Mouse (Mus musculus): ENCODE results near the gene Olfr1255. TPM values are rescaled to one million over a fixed set of nuclear protein-coding genes. Genes with fewer than 3 reads are reported as not detected.

Gene Olfr1255
- not detected in 2 replicates for polyA plus RNA-seq (2012; ENCODE audit: low replicate concordance)

GRCm38 (mm10) chr2:89811751-89812150 lies at the start of gene Olfr1255:
Gene Olfr1255, plus strand, starts transcription at chr2:89812051.

GRCm38 (mm10) chr2:89793519-89793918 lies 18.3 kb upstream of the Olfr1255 start, which contains the start of gene Olfr1254:
Gene Olfr1254, minus strand, starts transcription at chr2:89793619.

GRCm38 (mm10) chr2:89841455-89841854 lies 29.6 kb downstream of the Olfr1255 start, which contains the start of gene Olfr1256:
Gene Olfr1256, minus strand, starts transcription at chr2:89841555.

GRCm38 (mm10) chr2:89848105-89848504 lies 36.3 kb downstream of the Olfr1255 start, which contains the start of gene Olfr48:
Gene Olfr48, minus strand, starts transcription at chr2:89848205.

Other genes starting within 250 kb of the Olfr1255 start
- gene Olfr1245, start 233.6 kb upstream of the Olfr1255 start, polyA plus RNA-seq (2012; ENCODE audit: low replicate concordance), result not detected in 2 replicates
- not detected in 2 replicates for gene Olfr1246, start 218.9 kb upstream of the Olfr1255 start, polyA plus RNA-seq (2012; ENCODE audit: low replicate concordance)
- not detected in 2 replicates for gene Olfr1247, start 197.9 kb upstream of the Olfr1255 start, polyA plus RNA-seq (2012; ENCODE audit: low replicate concordance)
- gene Olfr1248, start 193.8 kb upstream of the Olfr1255 start, polyA plus RNA-seq (2012; ENCODE audit: low replicate concordance), result not detected in 2 replicates
- not detected in 2 replicates for gene Olfr1249, start 177.1 kb upstream of the Olfr1255 start, polyA plus RNA-seq (2012; ENCODE audit: low replicate concordance)
- gene Olfr1250, start 150.6 kb upstream of the Olfr1255 start, polyA plus RNA-seq (2012; ENCODE audit: low replicate concordance), result not detected in 2 replicates
- gene Olfr1251, start 140.1 kb upstream of the Olfr1255 start, polyA plus RNA-seq (2012; ENCODE audit: low replicate concordance), result not detected in 2 replicates
- not detected in 2 replicates for gene Olfr1252, start 87.0 kb upstream of the Olfr1255 start, polyA plus RNA-seq (2012; ENCODE audit: low replicate concordance)
- gene Olfr1253, start 55.0 kb upstream of the Olfr1255 start, polyA plus RNA-seq (2012; ENCODE audit: low replicate concordance), result 0.05 TPM in 1 of 2 replicates, not detected in the other
- not detected in 2 replicates for gene Olfr1254, start 18.4 kb upstream of the Olfr1255 start, polyA plus RNA-seq (2012; ENCODE audit: low replicate concordance)
- not detected in 2 replicates for gene Olfr1256, start 29.5 kb downstream of the Olfr1255 start, polyA plus RNA-seq (2012; ENCODE audit: low replicate concordance)
- not detected in 2 replicates for gene Olfr48, start 36.2 kb downstream of the Olfr1255 start, polyA plus RNA-seq (2012; ENCODE audit: low replicate concordance)
- not detected in 2 replicates for gene Olfr1257, start 66.4 kb downstream of the Olfr1255 start, polyA plus RNA-seq (2012; ENCODE audit: low replicate concordance)
- gene Olfr1258, start 115.3 kb downstream of the Olfr1255 start, polyA plus RNA-seq (2012; ENCODE audit: low replicate concordance), result not detected in 2 replicates
- not detected in 2 replicates for gene Olfr1259, start 136.6 kb downstream of the Olfr1255 start, polyA plus RNA-seq (2012; ENCODE audit: low replicate concordance)
- not detected in 2 replicates for gene Olfr1260, start 162.3 kb downstream of the Olfr1255 start, polyA plus RNA-seq (2012; ENCODE audit: low replicate concordance)
- gene Olfr1261, start 179.2 kb downstream of the Olfr1255 start, polyA plus RNA-seq (2012; ENCODE audit: low replicate concordance), result not detected in 2 replicates
- not detected in 2 replicates for gene Olfr1262, start 188.1 kb downstream of the Olfr1255 start, polyA plus RNA-seq (2012; ENCODE audit: low replicate concordance)
- not detected in 2 replicates for gene Olfr1263, start 200.1 kb downstream of the Olfr1255 start, polyA plus RNA-seq (2012; ENCODE audit: low replicate concordance)
- gene Olfr1264, start 213.5 kb downstream of the Olfr1255 start, polyA plus RNA-seq (2012; ENCODE audit: low replicate concordance), result not detected in 2 replicates
- gene Olfr1265, start 223.3 kb downstream of the Olfr1255 start, polyA plus RNA-seq (2012; ENCODE audit: low replicate concordance), result not detected in 2 replicates

All from leukemia stem cell, adult 10-12 weeks (primary cell).